Mouse (Mus musculus) kidney, embryonic 16.5 days (tissue): ENCODE measurements around the gene Neurl2. TPM values are rescaled to one million over a fixed set of nuclear protein-coding genes. Genes with fewer than 3 reads are reported as not detected.
A peak's percentile ranks its signal among the peaks of the same experiment; 100 is the strongest.
"Not testable (repeated sequence)": the region's sequence is repeated elsewhere in the genome, so short reads cannot be mapped to it uniquely, and the experiment has no call there.

Experiments
- ATAC-seq: fragments of 200-750 bp; cut with Nextera tagmentation; 2 replicates; pipeline ENCODE4 v1.8.0; 2017; ENCODE audit warnings: moderate TSS enrichment; ENCODE audit not compliant: low FRiP score, low TSS enrichment
- H3K27ac ChIP-seq: fragments of 300-500 bp; sonication (generic); 2 replicates; pipeline ENCODE4 v1.5.1; 2014; ENCODE audit warnings: low read length
- H3K27me3 ChIP-seq: fragments of 300-500 bp; sonication (generic); 2 replicates; pipeline ENCODE4 v1.6.1; 2014; ENCODE audit warnings: low read length, control low read depth, mixed read lengths; ENCODE audit not compliant: insufficient read depth
- H3K36me3 ChIP-seq: fragments of 300-500 bp; sonication (generic); 2 replicates; pipeline ENCODE4 v1.6.1; 2014; ENCODE audit warnings: low read length, control low read depth, mixed read lengths; ENCODE audit not compliant: insufficient read depth
- H3K4me1 ChIP-seq: fragments of 300-500 bp; sonication (generic); 2 replicates; pipeline ENCODE4 v1.6.1; 2014; ENCODE audit warnings: low read length, control low read depth, mixed read lengths; ENCODE audit not compliant: insufficient read depth
- H3K4me2 ChIP-seq: fragments of 300-500 bp; sonication (generic); replicated peaks from 2 replicates; pipeline ENCODE4 v1.6.1; 2014; ENCODE audit warnings: low read depth, low read length
- H3K4me3 ChIP-seq: fragments of 300-500 bp; sonication (generic); 2 replicates; pipeline ENCODE4 v1.5.1; 2014; ENCODE audit warnings: mild to moderate bottlenecking, low read length
- H3K9ac ChIP-seq: fragments of 300-500 bp; sonication (generic); replicated peaks from 2 replicates; pipeline ENCODE4 v1.6.1; 2014; ENCODE audit warnings: low read length
- H3K9me3 ChIP-seq: fragments of 300-500 bp; sonication (generic); 2 replicates; pipeline ENCODE4 v1.6.1; 2016; ENCODE audit warnings: low read length, control low read depth
- WGBS: fragments of 180-500 bp; shearing (Covaris S2); extraction: QIAGEN DNeasy Blood & Tissue Kit; methylation state at CpG from one replicate; pipeline ENCODE4 v1.1.7; 2014; 5-methylcytosine and 5-hydroxymethylcytosine counted together
- polyA plus RNA-seq: library from polyadenylated mRNA; unstranded; fragments of >200 nt; fragmentation: Nextera tagmentation; extraction: Ambion mirVana; gene quantifications from 2 replicates; pipeline ENCODE4 v1.2.1, GENCODE M21; 2015

Neurl2 gene
- polyA plus RNA-seq, 1 experiment from 2014 or later: 8.8 TPM

GRCm38 (mm10) chr2:164859155-164859554, 25.9 kb upstream of the Neurl2 start:
- peaks cover 51% of the 10 kb centered on the region for H3K4me1 ChIP-seq
- peaks cover 22% of the 10 kb centered on the region for H3K27me3 ChIP-seq
- H3K36me3 ChIP-seq: no peaks in the 10 kb centered on the region
- WGBS: 17% methylated on average over 2 of the region's 2 CpGs
- 0 out of 2 replicates have a peak overlapping the region, but pooled peaks have one; percentile 14 for H3K4me2 ChIP-seq
- H3K27ac ChIP-seq: 0 out of 2 replicates have a peak overlapping the region, but pooled peaks have one; percentile 37
- H3K4me3 ChIP-seq: no peak overlapping the region
- H3K9ac ChIP-seq: no peak overlapping the region
- no peaks in the 10 kb centered on the region for H3K9me3 ChIP-seq
- ATAC-seq: no peak

- H3K27me3 ChIP-seq: peaks cover 22% of the 10 kb centered on the region
- peaks cover 51% of the 10 kb centered on the region for H3K4me1 ChIP-seq
- H3K4me2 ChIP-seq: peak overlapping the region; percentile 94
- 13% methylated on average over 19 of the region's 19 CpGs for WGBS
- no peaks in the 10 kb centered on the region for H3K9me3 ChIP-seq
- H3K36me3 ChIP-seq: no peaks in the 10 kb centered on the region
- H3K27ac ChIP-seq: no peak overlapping the region
- H3K9ac ChIP-seq: peak overlapping the region; percentile 62
- peak overlapping the region; percentile 51 for H3K4me3 ChIP-seq
- ATAC-seq: no peak
Observed at GRCm38 (mm10) chr2:164857842-164858553, 24.7 kb upstream of the Neurl2 start.

- ATAC-seq: peak; percentile 76
- Histone ChIP-seq H3K9me3 (no peaks in the 10 kb centered on the region), H3K4me2 (peak within 1 kb of the TSS; percentile 94), H3K27ac (no peak within 1 kb of the TSS), H3K4me1 (peaks cover 44% of the 10 kb centered on the region), H3K9ac (peak within 1 kb of the TSS; percentile 62), H3K36me3 (no peaks in the 10 kb centered on the region), H3K4me3 (peak within 1 kb of the TSS; percentile 51), H3K27me3 (peaks cover 22% of the 10 kb centered on the region)
- WGBS: under 1% methylated on average over 44 of the region's 47 CpGs
Observed at GRCm38 (mm10) chr2:164857101-164857821, 24.0 kb upstream of the Neurl2 start, which contains the start of gene Pltp. Gene Pltp, minus strand, starts transcription at chr2:164857711.

- Histone ChIP-seq H3K9ac (peak overlapping the region; percentile 62), H3K36me3 (no peaks in the 10 kb centered on the region), H3K4me3 (peak overlapping the region; percentile 51), H3K27ac (no peak overlapping the region), H3K4me2 (peak overlapping the region; percentile 94), H3K27me3 (peaks cover 22% of the 10 kb centered on the region), H3K4me1 (peaks cover 36% of the 10 kb centered on the region), H3K9me3 (no peaks in the 10 kb centered on the region)
- 1% methylated on average over 42 of the region's 42 CpGs for WGBS
- ATAC-seq: peak; percentile 36
Observed at GRCm38 (mm10) chr2:164856309-164857100, 23.2 kb upstream of the Neurl2 start.

- not testable (repeated sequence) for H3K27ac ChIP-seq, H3K36me3 ChIP-seq, ATAC-seq, H3K9ac ChIP-seq, H3K9me3 ChIP-seq, H3K4me3 ChIP-seq
- 0 out of 2 replicates have a peak overlapping the region, but pooled peaks have one; percentile 94 for H3K4me2 ChIP-seq
- 82% methylated on average over 5 of the region's 5 CpGs for WGBS
- H3K27me3 ChIP-seq: peaks cover 22% of the 10 kb centered on the region
- H3K4me1 ChIP-seq: peaks cover 29% of the 10 kb centered on the region
Observed at GRCm38 (mm10) chr2:164855572-164855971, 22.3 kb upstream of the Neurl2 start.

GRCm38 (mm10) chr2:164850061-164850460, 16.8 kb upstream of the Neurl2 start:
- H3K9ac ChIP-seq: no peak overlapping the region
- H3K27ac ChIP-seq: no peak overlapping the region
- 0 out of 2 replicates have a peak, but pooled peaks cover 10% of the 10 kb centered on the region for H3K36me3 ChIP-seq
- H3K9me3 ChIP-seq: no peaks in the 10 kb centered on the region
- no peak overlapping the region for H3K4me3 ChIP-seq
- H3K27me3 ChIP-seq: peaks cover 4% of the 10 kb centered on the region; the same call in 1 of the 2 replicates
- H3K4me2 ChIP-seq: no peak overlapping the region
- 37% methylated on average over 8 of the region's 8 CpGs for WGBS
- H3K4me1 ChIP-seq: no peaks in the 10 kb centered on the region; the same call in 1 of the 2 replicates
- ATAC-seq: no peak

GRCm38 (mm10) chr2:164845782-164846181, 12.5 kb upstream of the Neurl2 start:
- ATAC-seq: no peak
- Histone ChIP-seq H3K4me2 (no peak overlapping the region), H3K4me3 (no peak overlapping the region), H3K27ac (no peak overlapping the region), H3K4me1 (no peaks in the 10 kb centered on the region), H3K9ac (no peak overlapping the region), H3K27me3 (no peaks in the 10 kb centered on the region), H3K36me3 (0 out of 2 replicates have a peak, but pooled peaks cover 10% of the 10 kb centered on the region), H3K9me3 (no peaks in the 10 kb centered on the region)
- WGBS: 54% methylated on average over 3 of the region's 3 CpGs

GRCm38 (mm10) chr2:164835164-164835563, 1.9 kb upstream of the Neurl2 start:
- no peak for ATAC-seq
- 99% methylated on average over 4 of the region's 4 CpGs for WGBS
- H3K27me3 ChIP-seq: no peaks in the 10 kb centered on the region
- H3K9me3 ChIP-seq: no peaks in the 10 kb centered on the region
- no peak overlapping the region for H3K9ac ChIP-seq
- peak overlapping the region; percentile 94; the same call in 1 of the 2 replicates for H3K4me2 ChIP-seq
- no peak overlapping the region for H3K4me3 ChIP-seq
- no peak overlapping the region for H3K27ac ChIP-seq
- H3K4me1 ChIP-seq: peaks cover 9% of the 10 kb centered on the region
- H3K36me3 ChIP-seq: peaks cover 33% of the 10 kb centered on the region

- ATAC-seq: no peak
- H3K27ac ChIP-seq: no peak overlapping the region
- 35% methylated on average over 8 of the region's 8 CpGs for WGBS
Observed at GRCm38 (mm10) chr2:164834531-164834930, 1.3 kb upstream of the Neurl2 start.

More at GRCm38 (mm10) chr2:164834531-164834930, 1.3 kb upstream of the Neurl2 start:
- Histone ChIP-seq H3K4me2 (peak overlapping the region; percentile 94), H3K4me1 (peaks cover 9% of the 10 kb centered on the region), H3K9ac (peak overlapping the region; percentile 81), H3K36me3 (peaks cover 29% of the 10 kb centered on the region), H3K4me3 (peak overlapping the region; percentile 70), H3K27me3 (no peaks in the 10 kb centered on the region), H3K9me3 (no peaks in the 10 kb centered on the region)
